Mouse (Mus musculus): Measurements from ENCODE around the gene Crybb3. TPM values are rescaled to one million over a fixed set of nuclear protein-coding genes. Genes with fewer than 3 reads are reported as not detected.
"Not testable (repeated sequence)": the region's sequence is repeated elsewhere in the genome, so short reads cannot be mapped to it uniquely, and the experiment has no call there.

Crybb3 gene
- polyA plus RNA-seq, 1 experiment from 2014 or later, result 0.95 TPM

GRCm38 (mm10) chr5:113114264-113115225 is 33.2 kb upstream of the Crybb3 start:
- H3K4me2 ChIP-seq, result no peak overlapping the region
- H3K27ac ChIP-seq, result peak overlapping the region; percentile 36; the same call in 1 of the 2 replicates
- H3K4me3 ChIP-seq (replicated peaks), result no peak overlapping the region
- no peaks in the 10 kb centered on the region for H3K9me3 ChIP-seq
- H3K9ac ChIP-seq, result no peak overlapping the region; the same call in 1 of the 2 replicates
- H3K4me1 ChIP-seq, result peaks cover 39% of the 10 kb centered on the region
- no peaks in the 10 kb centered on the region for H3K36me3 ChIP-seq (replicated peaks)
- H3K27me3 ChIP-seq, result no peaks in the 10 kb centered on the region
- ATAC-seq (ENCODE audit: low FRiP score), result no peak
- 52% methylated on average over 20 of the region's 20 CpGs for WGBS

DNA sequence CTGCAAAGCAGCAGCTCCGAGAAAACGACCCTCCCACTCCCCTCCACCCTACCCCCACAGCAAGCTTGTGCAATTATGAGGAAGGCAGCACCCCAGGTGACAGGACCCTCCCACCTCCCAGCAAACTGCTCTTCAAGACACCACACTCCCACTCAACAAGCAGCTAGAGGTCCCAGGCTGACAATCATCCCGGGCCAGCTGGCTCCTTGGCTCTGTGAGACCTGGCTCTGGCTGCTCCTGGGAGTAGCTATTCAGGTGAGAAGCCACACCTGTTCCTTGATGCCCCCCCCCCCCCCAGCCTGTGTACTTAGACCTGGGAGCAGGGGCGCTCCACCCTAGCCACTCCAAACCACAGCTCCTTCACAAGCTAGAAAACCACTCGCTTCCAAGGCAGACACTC is 31.7 kb upstream of the Crybb3 start:
- Histone ChIP-seq H3K9me3 (no peaks in the 10 kb centered on the region), H3K36me3 (replicated peaks) (no peaks in the 10 kb centered on the region), H3K4me3 (replicated peaks) (no peak overlapping the region), H3K27me3 (no peaks in the 10 kb centered on the region), H3K4me2 (no peak overlapping the region), H3K27ac (0 out of 2 replicates have a peak overlapping the region, but pooled peaks have one; percentile 25), H3K4me1 (peaks cover 34% of the 10 kb centered on the region), H3K9ac (no peak overlapping the region)
- ATAC-seq (ENCODE audit: low FRiP score), result no peak
- WGBS, result 48% methylated on average over 5 of the region's 5 CpGs

DNA sequence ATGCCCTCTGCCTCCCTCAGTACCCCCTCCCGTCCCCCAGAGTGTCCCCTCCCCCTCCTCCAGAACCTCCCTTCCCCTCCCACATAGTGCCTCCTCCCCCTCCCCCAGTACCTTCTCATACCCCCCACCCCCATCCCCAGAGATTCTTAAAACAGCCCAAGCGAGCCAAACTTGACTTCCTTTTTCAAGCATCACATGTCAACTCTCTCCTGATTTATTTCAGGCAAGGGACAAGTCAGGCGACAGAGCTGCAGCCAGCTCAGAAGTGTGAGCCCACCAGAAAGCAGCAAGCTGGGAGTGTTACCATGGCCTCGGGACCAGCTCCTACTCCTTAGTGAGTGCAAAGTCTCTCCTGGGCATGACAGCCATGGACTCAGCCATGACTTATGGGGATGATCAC is 30.0 kb upstream of the Crybb3 start:
- Histone ChIP-seq H3K9ac (no peak overlapping the region), H3K9me3 (no peaks in the 10 kb centered on the region), H3K27me3 (no peaks in the 10 kb centered on the region), H3K27ac (0 out of 2 replicates have a peak overlapping the region, but pooled peaks have one; percentile 76), H3K4me3 (replicated peaks) (no peak overlapping the region), H3K4me1 (peaks cover 28% of the 10 kb centered on the region), H3K36me3 (replicated peaks) (no peaks in the 10 kb centered on the region), H3K4me2 (no peak overlapping the region)
- no peak for ATAC-seq (ENCODE audit: low FRiP score)
- 25% methylated on average over 4 of the region's 4 CpGs for WGBS

DNA sequence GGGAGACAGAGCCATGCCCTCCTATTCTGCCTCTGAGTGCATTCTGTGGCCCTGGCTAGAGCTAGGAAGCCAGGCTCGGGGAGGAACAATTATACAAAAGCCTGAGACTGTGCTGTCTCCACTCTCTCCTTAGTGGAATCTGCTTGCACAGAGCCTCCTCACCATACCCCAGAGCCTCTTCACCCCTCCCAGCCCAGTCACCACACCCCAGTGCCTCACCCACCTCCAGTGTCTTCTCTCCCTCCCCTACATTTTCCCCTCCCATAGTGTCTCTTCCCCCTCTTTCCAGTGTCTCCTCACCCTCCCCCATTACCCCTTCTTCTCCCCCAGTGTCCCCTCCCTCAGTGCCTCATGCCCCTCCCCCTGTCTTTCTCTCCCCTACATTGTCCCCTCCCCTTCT is 29.5 kb upstream of the Crybb3 start:
- Histone ChIP-seq H3K27me3 (no peaks in the 10 kb centered on the region), H3K4me1 (peaks cover 28% of the 10 kb centered on the region), H3K36me3 (replicated peaks) (no peaks in the 10 kb centered on the region), H3K27ac (peak overlapping the region; percentile 76), H3K9ac (peak overlapping the region; percentile 30; the same call in 1 of the 2 replicates), H3K4me3 (replicated peaks) (no peak overlapping the region), H3K4me2 (no peak overlapping the region), H3K9me3 (no peaks in the 10 kb centered on the region)
- WGBS, result 12% methylated on average over 1 of the region's 1 CpGs
- ATAC-seq (ENCODE audit: low FRiP score), result peak; percentile 52; the same call in 1 of the 2 replicates

DNA sequence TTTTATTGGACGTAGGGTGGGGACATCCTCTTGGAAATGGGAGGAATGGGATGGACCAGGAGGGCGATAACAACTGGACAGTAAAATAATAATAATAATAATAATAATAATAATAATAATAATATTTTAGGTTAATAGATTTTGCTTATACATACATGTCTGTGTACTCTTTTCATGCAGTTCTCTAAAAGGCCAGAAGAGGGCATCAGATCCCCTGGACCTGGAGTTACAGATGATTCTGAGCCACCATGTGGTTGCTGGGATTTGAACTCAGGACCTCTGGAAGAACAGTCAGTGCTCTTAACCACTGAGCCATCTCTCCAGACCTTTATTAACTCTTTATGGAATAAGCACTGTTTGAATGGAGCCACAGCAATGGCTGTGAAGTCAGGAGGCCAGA is 28.3 kb upstream of the Crybb3 start:
- WGBS, result 93% methylated on average over 2 of the region's 2 CpGs
- H3K9ac ChIP-seq, result not testable (repeated sequence)

DNA sequence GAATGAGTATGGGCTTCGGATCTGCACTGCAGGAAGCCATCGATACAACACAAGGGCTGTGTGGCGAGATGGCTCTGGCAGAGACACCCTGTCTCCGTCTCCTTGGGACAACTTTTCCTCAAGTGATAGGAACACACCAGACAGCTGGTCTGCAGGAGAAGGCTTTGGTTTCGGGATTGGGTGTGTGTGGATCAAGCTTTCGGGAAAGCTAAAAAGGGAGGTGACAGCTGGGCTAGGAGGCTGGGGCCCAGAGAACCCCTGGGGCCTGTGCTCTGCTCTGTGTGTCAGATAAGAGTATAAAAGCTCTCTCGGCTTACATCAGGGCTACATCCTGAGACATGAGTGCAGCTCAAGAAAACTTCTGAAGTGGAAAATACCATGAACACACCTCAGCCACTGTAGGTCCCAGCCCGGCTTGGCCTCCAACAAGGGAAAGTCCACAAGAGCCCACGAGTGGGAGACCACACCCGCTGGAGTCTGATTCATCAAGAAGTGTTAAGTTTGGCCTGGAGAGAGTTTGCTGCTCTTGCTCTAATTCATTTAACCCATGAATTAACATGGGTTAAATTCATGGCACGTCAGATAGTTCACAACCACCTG is 26.9 kb upstream of the Crybb3 start:
- H3K4me1 ChIP-seq, result peaks cover 21% of the 10 kb centered on the region
- no peak overlapping the region for H3K4me3 ChIP-seq (replicated peaks)
- H3K4me2 ChIP-seq, result no peak overlapping the region
- no peaks in the 10 kb centered on the region for H3K36me3 ChIP-seq (replicated peaks)
- H3K9me3 ChIP-seq, result no peaks in the 10 kb centered on the region
- H3K9ac ChIP-seq, result no peak overlapping the region
- 78% methylated on average over 11 of the region's 11 CpGs for WGBS
- H3K27ac ChIP-seq, result no peak overlapping the region
- H3K27me3 ChIP-seq, result no peaks in the 10 kb centered on the region
- no peak for ATAC-seq (ENCODE audit: low FRiP score)

More for the DNA sequence above, 28.3 kb upstream of the Crybb3 start:
- H3K9me3 ChIP-seq; ATAC-seq (ENCODE audit: low FRiP score); H3K4me3 ChIP-seq (replicated peaks); H3K4me2 ChIP-seq; H3K27ac ChIP-seq; H3K27me3 ChIP-seq; H3K36me3 ChIP-seq (replicated peaks): not testable (repeated sequence)
- H3K4me1 ChIP-seq, result peaks cover 26% of the 10 kb centered on the region

DNA sequence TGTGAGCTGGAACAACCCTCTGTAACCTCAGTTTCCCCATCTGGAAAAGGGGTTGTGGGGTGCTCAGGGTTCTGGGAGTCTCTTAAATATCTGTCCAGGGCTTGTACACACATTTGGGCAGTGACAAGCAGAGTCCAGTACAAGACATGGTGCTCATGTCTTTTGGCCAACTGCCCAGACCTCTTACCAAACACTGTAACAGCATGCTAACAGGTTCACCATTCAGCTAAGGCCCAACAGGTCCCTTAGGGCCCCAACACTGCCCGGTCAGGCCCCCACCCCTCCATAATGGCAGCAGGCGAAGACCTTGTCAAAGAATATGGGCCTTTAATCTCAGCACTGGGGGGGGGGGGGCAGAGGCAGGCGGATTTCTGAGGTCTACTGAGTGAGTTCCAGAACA is 26.3 kb upstream of the Crybb3 start:
- H3K9me3 ChIP-seq, result no peaks in the 10 kb centered on the region
- no peaks in the 10 kb centered on the region for H3K36me3 ChIP-seq (replicated peaks)
- no peak for ATAC-seq (ENCODE audit: low FRiP score)
- no peak overlapping the region for H3K4me3 ChIP-seq (replicated peaks)
- 68% methylated on average over 3 of the region's 3 CpGs for WGBS
- no peaks in the 10 kb centered on the region for H3K27me3 ChIP-seq
- H3K27ac ChIP-seq, result no peak overlapping the region
- no peak overlapping the region for H3K4me2 ChIP-seq
- no peak overlapping the region for H3K9ac ChIP-seq
- H3K4me1 ChIP-seq, result peaks cover 22% of the 10 kb centered on the region

DNA sequence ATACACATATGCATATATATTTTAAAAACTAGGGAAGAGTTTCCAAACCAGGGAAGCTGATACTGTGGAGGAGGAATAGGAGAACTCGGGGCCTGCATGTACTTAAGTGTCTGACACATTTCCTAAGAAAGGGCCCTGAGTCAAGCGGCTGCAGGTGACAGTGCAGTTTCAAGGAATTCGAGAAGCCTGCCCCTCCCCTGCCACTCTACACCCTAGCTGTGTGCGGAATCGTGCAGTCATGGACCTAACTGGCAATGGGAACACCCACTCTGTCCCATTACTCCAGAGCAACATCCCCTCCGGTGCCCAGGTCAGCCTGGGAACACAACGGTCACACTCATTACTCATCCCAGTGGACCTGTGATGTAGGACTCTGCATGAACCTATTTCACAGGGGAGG is 25.2 kb upstream of the Crybb3 start:
- Histone ChIP-seq H3K9me3 (no peaks in the 10 kb centered on the region), H3K4me2 (no peak overlapping the region), H3K9ac (no peak overlapping the region), H3K27me3 (no peaks in the 10 kb centered on the region), H3K4me3 (replicated peaks) (no peak overlapping the region), H3K4me1 (peaks cover 26% of the 10 kb centered on the region), H3K27ac (no peak overlapping the region), H3K36me3 (replicated peaks) (no peaks in the 10 kb centered on the region)
- no peak for ATAC-seq (ENCODE audit: low FRiP score)
- WGBS, result 82% methylated on average over 7 of the region's 7 CpGs

- Histone ChIP-seq H3K4me2 (no peak overlapping the region), H3K4me3 (replicated peaks) (no peak overlapping the region), H3K9ac (no peak overlapping the region), H3K27ac (no peak overlapping the region), H3K9me3 (no peaks in the 10 kb centered on the region), H3K27me3 (no peaks in the 10 kb centered on the region), H3K4me1 (peaks cover 20% of the 10 kb centered on the region), H3K36me3 (replicated peaks) (no peaks in the 10 kb centered on the region)
- 92% methylated on average over 4 of the region's 4 CpGs for WGBS
- no peak for ATAC-seq (ENCODE audit: low FRiP score)
Measured at GRCm38 (mm10) chr5:113105481-113105880, 24.1 kb upstream of the Crybb3 start.

DNA sequence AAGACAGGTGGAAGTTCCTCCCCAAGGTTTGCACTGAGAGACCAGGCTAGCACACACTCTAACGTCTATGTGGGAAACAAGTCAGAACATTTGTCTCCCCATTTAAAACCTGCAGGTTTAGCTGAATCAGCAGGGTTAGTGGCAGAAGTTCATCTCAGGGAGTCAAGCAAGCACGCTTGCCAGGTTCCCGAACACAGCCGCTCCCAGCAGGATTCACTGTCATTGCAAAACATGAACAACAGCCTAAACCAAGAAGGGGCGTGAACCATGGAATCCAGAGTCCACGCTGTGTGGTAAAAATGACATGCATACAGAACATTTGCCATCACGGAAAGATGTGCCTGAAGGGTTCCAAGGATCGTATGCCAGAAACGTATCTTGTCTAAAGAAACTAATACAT is 23.7 kb upstream of the Crybb3 start:
- H3K36me3 ChIP-seq (replicated peaks), result no peaks in the 10 kb centered on the region
- WGBS, result 91% methylated on average over 9 of the region's 9 CpGs
- no peak overlapping the region for H3K27ac ChIP-seq
- no peak overlapping the region for H3K4me3 ChIP-seq (replicated peaks)
- no peak overlapping the region for H3K9ac ChIP-seq
- H3K9me3 ChIP-seq, result no peaks in the 10 kb centered on the region
- H3K4me1 ChIP-seq, result peaks cover 20% of the 10 kb centered on the region
- H3K4me2 ChIP-seq, result no peak overlapping the region
- no peak for ATAC-seq (ENCODE audit: low FRiP score)
- no peaks in the 10 kb centered on the region for H3K27me3 ChIP-seq

- no peaks in the 10 kb centered on the region for H3K27me3 ChIP-seq
- no peaks in the 10 kb centered on the region for H3K9me3 ChIP-seq
- H3K9ac ChIP-seq, result no peak overlapping the region
- H3K4me1 ChIP-seq, result peaks cover 20% of the 10 kb centered on the region
- no peak overlapping the region for H3K4me2 ChIP-seq
- H3K27ac ChIP-seq, result no peak overlapping the region
- H3K4me3 ChIP-seq (replicated peaks), result no peak overlapping the region
- ATAC-seq (ENCODE audit: low FRiP score), result 0 out of 2 replicates have a peak, but pooled peaks have one; percentile 19
- 41% methylated on average over 7 of the region's 7 CpGs for WGBS
- H3K36me3 ChIP-seq (replicated peaks), result 0 out of 2 replicates have a peak, but pooled peaks cover under 1% of the 10 kb centered on the region
Measured at GRCm38 (mm10) chr5:113102455-113102854, 21.1 kb upstream of the Crybb3 start.

- ATAC-seq (ENCODE audit: low FRiP score), result no peak
- Histone ChIP-seq H3K36me3 (replicated peaks) (peaks cover 4% of the 10 kb centered on the region), H3K27me3 (no peaks in the 10 kb centered on the region), H3K4me1 (peaks cover 20% of the 10 kb centered on the region), H3K4me3 (replicated peaks) (no peak overlapping the region), H3K9ac (no peak overlapping the region), H3K27ac (peak overlapping the region; percentile 25; the same call in 1 of the 2 replicates), H3K9me3 (no peaks in the 10 kb centered on the region), H3K4me2 (no peak overlapping the region)
- 85% methylated on average over 10 of the region's 10 CpGs for WGBS
Measured at GRCm38 (mm10) chr5:113101457-113101856, 20.1 kb upstream of the Crybb3 start.

Measured in forebrain, embryonic 12.5 days (tissue).